Mouse (Mus musculus) testis, adult 2 months (tissue): ENCODE data around the gene Hectd2. TPM values are rescaled to one million over a fixed set of nuclear protein-coding genes. Genes with fewer than 3 reads are reported as not detected.

Experiments
- H3K27ac ChIP-seq: fragments of 200-500 bp; 2 replicates; pipeline ENCODE4 v1.5.1; 2012; ENCODE audit warnings: low read depth, low read length; ENCODE audit not compliant: control insufficient read depth, insufficient read depth
- H3K27me3 ChIP-seq: fragments of 200-500 bp; 2 replicates; pipeline ENCODE4 v1.6.1; 2012; ENCODE audit warnings: mild to moderate bottlenecking, low read length, moderate library complexity; ENCODE audit not compliant: control insufficient read depth, insufficient read depth
- H3K36me3 ChIP-seq: fragments of 200-500 bp; 2 replicates; pipeline ENCODE4 v1.6.1; 2012; ENCODE audit warnings: mild to moderate bottlenecking, low read length; ENCODE audit not compliant: control insufficient read depth, insufficient read depth
- H3K4me1 ChIP-seq: fragments of 200-500 bp; 2 replicates; pipeline ENCODE4 v1.6.1; 2012; ENCODE audit warnings: low read length; ENCODE audit not compliant: control insufficient read depth, insufficient read depth
- H3K4me3 ChIP-seq: fragments of 200-500 bp; 2 replicates; pipeline ENCODE4 v1.5.1; 2012; ENCODE audit warnings: low read depth, mild to moderate bottlenecking, low read length, moderate library complexity, mixed read lengths; ENCODE audit not compliant: control insufficient read depth
- CTCF ChIP-seq: fragments of 200-500 bp; IDR thresholded peaks from 2 replicates; pipeline ENCODE4 v1.5.1; 2012; ENCODE audit warnings: low read depth, mild to moderate bottlenecking, inconsistent platforms, low read length, moderate library complexity; ENCODE audit not compliant: control insufficient read depth, insufficient read depth, insufficient replicate concordance
- POLR2A ChIP-seq: fragments of 200-500 bp; IDR thresholded peaks from 2 replicates; pipeline ENCODE4 v1.6.1; 2012; ENCODE audit warnings: low read depth, mild to moderate bottlenecking, inconsistent platforms, low read length, moderate library complexity; ENCODE audit not compliant: control insufficient read depth
- polyA plus RNA-seq: library from polyadenylated mRNA; depleted of rRNA; stranded (reverse); fragments of >200 nt; gene quantifications from 2 replicates; pipeline ENCODE4 v1.2.3, GENCODE M21; 2012

Gene Hectd2
- polyA plus RNA-seq, 1 experiment, result 15.9 TPM

DNA sequence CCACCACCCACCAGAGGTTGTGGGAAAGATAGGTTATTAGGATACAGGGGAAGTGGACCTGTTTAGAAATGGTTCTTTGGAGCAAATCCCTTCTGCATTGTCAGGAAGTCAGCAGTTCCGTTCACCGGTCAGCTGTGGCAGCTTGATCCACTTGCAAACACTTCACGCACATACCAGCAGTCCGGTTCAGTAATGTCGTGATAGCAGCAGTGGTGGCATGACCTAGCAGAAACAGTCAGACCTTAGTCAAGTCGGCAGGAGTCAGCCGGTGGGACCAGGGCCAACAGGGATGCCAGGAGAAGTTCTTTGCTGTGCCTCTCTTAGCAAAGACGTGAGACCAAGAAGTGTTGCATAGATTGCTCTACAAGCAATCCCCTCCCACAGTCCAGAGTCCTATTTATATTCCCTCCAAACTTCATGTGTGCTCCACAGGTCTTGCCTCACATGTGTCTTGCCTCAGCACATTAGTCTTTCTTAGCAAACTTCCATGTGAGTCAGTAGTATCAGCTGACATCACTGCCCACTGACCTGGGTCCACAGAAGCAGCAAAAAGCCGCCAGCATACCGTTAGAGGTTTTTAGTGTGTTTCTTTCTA is 14.3 kb upstream of the Hectd2 start:
- Histone ChIP-seq H3K36me3 (no peaks in the 10 kb centered on the region), H3K27me3 (no peaks in the 10 kb centered on the region), H3K4me3 (no peak overlapping the region), H3K4me1 (no peaks in the 10 kb centered on the region), H3K27ac (no peak overlapping the region)
- TF ChIP-seq POLR2A, result no peak

DNA sequence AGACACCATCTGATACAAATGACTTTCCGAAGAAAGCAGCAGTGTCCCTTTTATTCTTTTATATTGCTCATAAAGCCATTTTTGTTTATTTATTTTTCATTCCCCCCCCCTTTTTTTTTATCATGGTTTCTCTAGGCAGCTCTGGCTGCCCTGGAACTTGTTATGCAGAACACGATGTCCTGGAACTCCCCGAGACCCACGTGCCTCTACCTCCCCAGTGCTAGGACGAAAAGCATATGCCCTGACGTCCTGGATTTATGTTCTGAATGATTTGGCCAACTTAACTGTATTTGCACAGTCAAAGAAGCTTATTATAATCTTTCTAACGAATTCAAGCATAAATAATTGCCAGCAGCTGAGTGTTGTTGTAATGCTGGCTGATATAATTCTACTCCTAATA is 13.7 kb upstream of the Hectd2 start:
- no peaks in the 10 kb centered on the region for H3K4me1 ChIP-seq
- TF ChIP-seq CTCF (no peak), POLR2A (no peak)
- no peaks in the 10 kb centered on the region for H3K36me3 ChIP-seq
- no peak overlapping the region for H3K27ac ChIP-seq
- H3K27me3 ChIP-seq, result no peaks in the 10 kb centered on the region
- no peak overlapping the region for H3K4me3 ChIP-seq

DNA sequence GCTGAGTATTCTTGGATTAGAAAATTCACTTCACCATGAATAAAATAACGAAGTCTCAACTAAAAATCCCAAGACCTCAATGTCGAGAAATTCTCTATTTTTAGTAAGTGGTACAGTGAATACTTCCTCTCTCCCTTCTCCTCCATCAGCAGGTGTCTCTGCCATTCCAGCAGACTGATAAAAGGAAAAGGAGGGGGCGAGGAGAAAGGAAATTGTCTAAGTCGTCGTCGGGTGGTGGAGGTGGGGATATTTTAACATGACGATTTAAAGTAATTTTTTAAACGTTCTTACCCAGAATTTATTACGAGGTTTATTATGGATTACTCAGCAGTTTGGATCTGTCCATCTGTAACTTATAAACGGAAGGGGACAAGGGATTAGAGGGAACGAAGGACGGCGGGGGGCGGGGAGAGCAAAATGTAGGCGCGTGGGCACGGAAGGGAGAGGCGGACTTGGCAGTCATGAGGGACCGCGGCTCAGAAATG is 836 bp upstream of the Hectd2 start:
- TF ChIP-seq POLR2A (no peak), CTCF (no peak)
- H3K27ac ChIP-seq, result peak overlapping the region; percentile 99
- peak overlapping the region; percentile 100 for H3K4me3 ChIP-seq
- H3K36me3 ChIP-seq, result no peaks in the 10 kb centered on the region
- no peaks in the 10 kb centered on the region for H3K4me1 ChIP-seq
- H3K27me3 ChIP-seq, result no peaks in the 10 kb centered on the region

GRCm38 (mm10) chr19:36554785-36555595 is 551 bp downstream of the Hectd2 start:
- H3K4me1 ChIP-seq, result no peaks in the 10 kb centered on the region
- no peaks in the 10 kb centered on the region for H3K36me3 ChIP-seq
- H3K27me3 ChIP-seq, result no peaks in the 10 kb centered on the region
- H3K4me3 ChIP-seq, result peak overlapping the region; percentile 95
- TF ChIP-seq POLR2A (peak; percentile 11), CTCF (no peak)
- H3K27ac ChIP-seq, result peak overlapping the region; percentile 97

- H3K4me1 ChIP-seq, result no peaks in the 10 kb centered on the region
- H3K36me3 ChIP-seq, result no peaks in the 10 kb centered on the region
- no peak overlapping the region for H3K4me3 ChIP-seq
- no peak for TF ChIP-seq CTCF
- TF ChIP-seq POLR2A, result no peak
- no peaks in the 10 kb centered on the region for H3K27me3 ChIP-seq
- H3K27ac ChIP-seq, result no peak overlapping the region
Measured at GRCm38 (mm10) chr19:36559331-36559730, 4.9 kb downstream of the Hectd2 start.

GRCm38 (mm10) chr19:36560160-36560559 is 5.7 kb downstream of the Hectd2 start:
- H3K27ac ChIP-seq, result no peak overlapping the region
- TF ChIP-seq CTCF (no peak), POLR2A (no peak)
- no peaks in the 10 kb centered on the region for H3K4me1 ChIP-seq
- no peaks in the 10 kb centered on the region for H3K36me3 ChIP-seq
- no peaks in the 10 kb centered on the region for H3K27me3 ChIP-seq
- H3K4me3 ChIP-seq, result no peak overlapping the region

- no peak for TF ChIP-seq POLR2A
- TF ChIP-seq CTCF, result no peak
- Histone ChIP-seq H3K27ac (no peak overlapping the region), H3K4me3 (no peak overlapping the region), H3K4me1 (no peaks in the 10 kb centered on the region), H3K27me3 (no peaks in the 10 kb centered on the region), H3K36me3 (no peaks in the 10 kb centered on the region)
Measured at GRCm38 (mm10) chr19:36561171-36561570, 6.7 kb downstream of the Hectd2 start.

DNA sequence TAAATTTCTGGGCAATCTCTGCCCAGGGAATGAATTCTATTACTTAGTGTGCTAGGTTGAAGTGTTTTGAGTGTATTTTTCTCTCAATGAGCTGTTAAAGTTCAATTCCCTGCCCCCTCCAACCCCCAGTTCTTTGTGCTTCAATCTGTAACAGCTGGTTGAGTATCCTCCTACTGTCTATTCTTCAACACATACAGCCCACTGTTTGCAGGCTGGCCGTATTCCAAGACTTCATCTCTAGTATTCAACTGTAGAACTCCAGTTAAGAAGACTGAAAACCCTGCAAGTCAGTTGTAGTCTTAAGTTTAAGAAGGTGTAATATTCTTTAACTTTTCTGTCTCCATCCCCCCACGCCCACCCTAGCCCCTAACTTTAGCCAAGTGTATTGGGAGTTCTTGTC is 10.0 kb downstream of the Hectd2 start:
- H3K27me3 ChIP-seq, result no peaks in the 10 kb centered on the region
- no peaks in the 10 kb centered on the region for H3K4me1 ChIP-seq
- no peak overlapping the region for H3K27ac ChIP-seq
- no peaks in the 10 kb centered on the region for H3K36me3 ChIP-seq
- H3K4me3 ChIP-seq, result no peak overlapping the region
- TF ChIP-seq CTCF, result no peak
- no peak for TF ChIP-seq POLR2A
